Mouse (Mus musculus) natural killer cell, adult 2 months (primary cell): ENCODE data around the gene Rap2b.
A peak's percentile ranks its signal among the peaks of the same experiment; 100 is the strongest.

Source experiments
- DNase-seq, 2 experiments: peaks; one replicate each; pipeline ENCODE4 v3.0.0; 2022; ENCODE audit warnings: low spot score in 2 of 2

Rap2b gene

GRCm38 (mm10) chr3:61361338-61361737 lies at the start of gene Rap2b:
Gene Rap2b (plus strand): TSS chr3:61361638.
- no peak for DNase-seq

GRCm38 (mm10) chr3:61315002-61315401 lies 46.4 kb upstream of the Rap2b start:
- no peak for DNase-seq

- DNase-seq, result no peak
These were observed 41.4 kb upstream of the Rap2b start for GRCm38 (mm10) chr3:61320031-61320430.

GRCm38 (mm10) chr3:61321632-61322031 lies 39.8 kb upstream of the Rap2b start:
- no peak for DNase-seq

- no peak for DNase-seq
These were observed 25.2 kb upstream of the Rap2b start for GRCm38 (mm10) chr3:61336205-61336604.

- DNase-seq, result no peak
These were observed 24.2 kb upstream of the Rap2b start for GRCm38 (mm10) chr3:61337230-61337629.

- DNase-seq, result no peak
These were observed 21.1 kb upstream of the Rap2b start for GRCm38 (mm10) chr3:61340321-61340720.

GRCm38 (mm10) chr3:61344031-61344430 lies 17.4 kb upstream of the Rap2b start:
- DNase-seq, result no peak

GRCm38 (mm10) chr3:61345636-61346035 lies 15.8 kb upstream of the Rap2b start:
- DNase-seq, result no peak

- DNase-seq, result no peak
These were observed 13.3 kb upstream of the Rap2b start for GRCm38 (mm10) chr3:61348036-61348614.

- no peak for DNase-seq
These were observed 12.0 kb upstream of the Rap2b start for GRCm38 (mm10) chr3:61349433-61349832.

- DNase-seq, result no peak
These were observed 6.0 kb upstream of the Rap2b start for GRCm38 (mm10) chr3:61355464-61355863.

- peak in 1 of 2 experiments; percentile 17 for DNase-seq
These were observed 3.3 kb upstream of the Rap2b start for GRCm38 (mm10) chr3:61358107-61358506.

- no peak for DNase-seq
These were observed 2.6 kb upstream of the Rap2b start for GRCm38 (mm10) chr3:61358756-61359293.

- DNase-seq, result no peak
These were observed 1.4 kb downstream of the Rap2b start for GRCm38 (mm10) chr3:61362821-61363160.

GRCm38 (mm10) chr3:61363161-61363988 lies 1.9 kb downstream of the Rap2b start:
- DNase-seq, result peak; percentile 77 to 80

GRCm38 (mm10) chr3:61363989-61364660 lies 2.7 kb downstream of the Rap2b start:
- peak; percentile 90 to 91 for DNase-seq

GRCm38 (mm10) chr3:61364661-61364977 lies 3.2 kb downstream of the Rap2b start:
- no peak for DNase-seq

- DNase-seq, result peak; percentile 21 to 24
These were observed 3.7 kb downstream of the Rap2b start for GRCm38 (mm10) chr3:61364978-61365778.

GRCm38 (mm10) chr3:61365779-61366373 lies 4.4 kb downstream of the Rap2b start, which contains the start of gene B430305J03Rik:
Gene B430305J03Rik (minus strand): TSS chr3:61365951.
- peak; percentile 23 to 25 for DNase-seq

GRCm38 (mm10) chr3:61368446-61368845 lies 7.0 kb downstream of the Rap2b start:
- no peak for DNase-seq
